Mouse (Mus musculus): ENCODE results near the gene Nek4. TPM values are rescaled to one million over a fixed set of nuclear protein-coding genes. Genes with fewer than 3 reads are reported as not detected.

The Nek4 gene
- total RNA-seq (2023) = 3.9 TPM

DNA sequence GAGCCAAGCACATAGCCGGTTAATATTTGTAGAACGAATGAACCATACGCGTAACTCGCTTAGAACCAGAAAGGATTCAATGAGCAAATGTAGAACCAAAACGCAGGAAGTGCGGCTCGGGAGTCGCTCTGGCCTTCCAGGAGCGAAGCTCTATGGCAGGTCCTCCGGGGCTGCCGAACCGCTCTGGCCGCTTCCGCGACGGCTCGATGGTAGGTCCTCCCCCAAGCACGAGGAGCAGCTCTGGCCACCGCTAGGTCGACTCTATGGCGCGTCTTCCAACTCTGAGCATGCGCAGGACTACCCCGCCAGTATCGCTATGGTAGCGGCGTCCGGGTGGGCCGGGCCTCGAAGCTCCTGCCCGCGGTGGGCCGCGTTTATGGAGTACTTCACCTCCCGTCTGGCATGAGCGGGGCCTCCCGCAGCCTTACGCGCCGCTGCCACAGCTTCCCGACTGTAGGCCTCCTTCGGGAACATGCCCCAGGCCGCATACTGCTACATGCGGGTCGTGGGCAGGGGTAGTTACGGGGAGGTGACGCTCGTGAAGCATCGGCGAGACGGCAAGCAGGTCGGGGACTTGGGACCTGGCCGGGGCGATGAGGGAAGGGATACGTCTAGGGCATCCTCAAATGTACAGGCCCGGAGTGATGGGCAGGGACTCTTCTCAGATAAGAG is at the start of gene Nek4:
TSS of gene Nek4 (plus strand) at position 224 of the 672 bp plus-strand sequence.

GRCm38 (mm10) chr14:30923375-30924105 is 27.6 kb upstream of the Nek4 start, which contains the start of gene Itih3:
Gene Itih3 (minus strand): TSS chr14:30923760.

DNA sequence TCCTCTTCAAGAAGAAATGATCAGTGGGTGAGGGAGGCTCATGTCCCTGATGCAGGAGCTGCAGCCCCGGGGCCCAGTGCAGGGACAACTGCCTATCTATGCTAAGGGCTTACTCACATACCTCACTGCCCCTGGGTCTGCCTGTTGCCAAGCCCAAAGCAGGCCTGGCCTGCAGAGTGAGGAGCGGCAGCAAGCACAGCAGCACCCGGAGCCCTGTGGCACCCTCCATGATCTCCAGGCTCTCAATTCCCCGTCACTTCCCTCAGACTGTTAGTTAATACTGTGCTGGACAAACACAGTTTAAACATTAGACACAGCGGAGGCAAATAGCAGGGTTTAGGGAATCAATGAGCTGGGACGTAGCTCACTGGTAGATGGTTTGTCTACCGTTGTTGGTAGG is 8.1 kb upstream of the Nek4 start, which contains the start of gene Itih1:
TSS of gene Itih1 (minus strand) at position 252 of the 400 bp plus-strand sequence.

DNA sequence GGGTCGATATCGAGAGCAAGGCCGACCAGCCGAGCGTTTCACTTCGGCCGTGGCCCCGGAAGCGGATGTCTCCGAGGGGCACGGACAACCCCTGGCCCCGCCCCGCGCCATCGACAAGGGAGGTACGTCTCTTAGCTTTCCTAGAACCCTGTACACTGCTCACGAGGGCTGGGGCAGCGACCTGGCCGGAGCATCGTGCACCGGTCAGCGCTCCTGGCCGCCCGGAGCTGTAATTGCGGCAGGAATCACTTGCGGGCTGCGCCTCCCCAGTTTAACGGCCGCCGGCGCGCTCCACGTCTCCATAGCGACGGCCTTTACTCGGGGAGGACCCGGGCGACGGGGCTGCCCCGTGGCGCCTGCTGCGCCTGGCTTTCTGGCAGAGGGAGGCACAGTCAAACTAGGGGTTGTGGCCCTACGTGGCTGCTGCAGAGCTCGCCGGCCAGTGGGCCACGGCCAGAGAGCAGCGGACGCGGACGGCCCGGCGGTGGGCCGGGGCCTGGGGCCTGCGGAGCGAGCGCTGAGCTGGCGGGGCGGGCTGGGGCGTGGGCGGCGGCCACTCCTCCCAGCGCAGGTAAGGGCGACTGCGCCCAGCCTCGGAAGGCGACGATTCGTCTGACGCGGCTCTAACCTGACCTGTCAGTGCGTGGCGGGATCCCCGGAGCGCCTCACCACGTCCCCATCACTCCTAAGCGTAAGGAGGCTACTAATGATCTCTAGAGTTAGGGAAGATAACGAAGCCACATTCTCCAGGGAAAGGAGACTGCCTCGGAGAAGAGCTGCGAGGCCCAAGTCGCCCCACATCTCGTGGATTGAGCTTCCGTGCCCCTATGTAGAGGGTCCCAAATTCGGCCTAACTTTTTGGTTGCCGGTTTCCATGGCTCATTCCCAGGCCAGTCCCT is 50.4 kb downstream of the Nek4 start, which contains the start of the genes Glt8d1 and Spcs1:
TSS of gene Glt8d1 (plus strand) at position 94 of the 899 bp plus-strand sequence.
TSS of gene Spcs1 (minus strand) at position 366 of the 899 bp plus-strand sequence.

GRCm38 (mm10) chr14:31018860-31019291 is 67.7 kb downstream of the Nek4 start, which contains the start of the genes Pbrm1 and Gnl3:
Gene Pbrm1 (plus strand): TSS chr14:31019138.
Gene Gnl3 (minus strand): TSS chr14:31019152.

Other genes starting within 250 kb of the Nek4 start
- 12.5 TPM for gene Sfmbt1, start 236.5 kb upstream of the Nek4 start, total RNA-seq (2023)
- 14.9 TPM for gene Tmem110, start 125.8 kb upstream of the Nek4 start, total RNA-seq (2023)
- 2.5 TPM for gene Mustn1, start 72.2 kb upstream of the Nek4 start, total RNA-seq (2023)
- gene Itih4, start 64.9 kb upstream of the Nek4 start, total RNA-seq (2023) = 0.26 TPM
- gene Itih3, start 27.6 kb upstream of the Nek4 start, total RNA-seq (2023) = 0.44 TPM
- not detected for gene Itih1, start 8.1 kb upstream of the Nek4 start, total RNA-seq (2023)
- 6.5 TPM for gene Glt8d1, start 50.0 kb downstream of the Nek4 start, total RNA-seq (2023)
- gene Spcs1, start 50.3 kb downstream of the Nek4 start, total RNA-seq (2023) = 73.7 TPM
- 80.7 TPM for gene Pbrm1, start 67.8 kb downstream of the Nek4 start, total RNA-seq (2023)
- 282 TPM for gene Gnl3, start 67.8 kb downstream of the Nek4 start, total RNA-seq (2023)
- 28.1 TPM for gene Smim4, start 177.6 kb downstream of the Nek4 start, total RNA-seq (2023)
- 0.50 TPM for gene Nt5dc2, start 179.7 kb downstream of the Nek4 start, total RNA-seq (2023)
- 2.1 TPM for gene Stab1, start 217.3 kb downstream of the Nek4 start, total RNA-seq (2023)